Mouse (Mus musculus) bone marrow, adult 2 months (tissue): ENCODE measurements around the gene 4933405L10Rik. TPM values are rescaled to one million over a fixed set of nuclear protein-coding genes. Genes with fewer than 3 reads are reported as not detected.

Experiments used
- H3K27ac ChIP-seq: fragments of 200-500 bp; 2 replicates; pipeline ENCODE4 v1.5.1; 2012; ENCODE audit warnings: low read depth, mild to moderate bottlenecking, control low read depth, inconsistent platforms, low read length; ENCODE audit not compliant: control insufficient read depth, poor library complexity, insufficient read depth
- H3K4me1 ChIP-seq: fragments of 200-500 bp; 2 replicates; pipeline ENCODE4 v1.6.1; 2011; ENCODE audit warnings: low read length; ENCODE audit not compliant: control insufficient read depth, insufficient read depth
- H3K4me3 ChIP-seq: fragments of 200-500 bp; replicated peaks from 2 replicates; pipeline ENCODE3; 2011; ENCODE audit warnings: mild to moderate bottlenecking, low read depth, low read length, control low read depth; ENCODE audit not compliant: control insufficient read depth
- CTCF ChIP-seq: fragments of 200-500 bp; IDR thresholded peaks from 2 replicates; pipeline ENCODE4 v1.5.1; 2011; ENCODE audit warnings: low read length, control low read depth; ENCODE audit not compliant: control insufficient read depth, insufficient read depth
- POLR2A ChIP-seq: fragments of 200-500 bp; IDR thresholded peaks from 2 replicates; pipeline ENCODE4 v1.6.1; 2011; ENCODE audit warnings: low read depth, mild to moderate bottlenecking, control low read depth, low read length, borderline replicate concordance; ENCODE audit not compliant: control insufficient read depth
- WGBS: fragments of 180-500 bp; shearing (Covaris S2); methylation state at CpG from one replicate; pipeline ENCODE4 v1.1.7; 2018; 5-methylcytosine and 5-hydroxymethylcytosine counted together
- polyA plus RNA-seq: library from polyadenylated mRNA; stranded (reverse); fragments of >200 nt; gene quantifications from 2 replicates; pipeline ENCODE4 v1.2.4, GENCODE M21; 2011; ENCODE audit warnings: low replicate concordance; ENCODE audit not compliant: missing spikeins, insufficient read depth, insufficient read length

Gene 4933405L10Rik
- polyA plus RNA-seq, 1 experiment, result not detected

- no peaks in the 10 kb centered on the region for H3K4me1 ChIP-seq
- 83% methylated on average over 4 of the region's 4 CpGs for WGBS
- H3K27ac ChIP-seq, result no peak overlapping the region
- TF ChIP-seq POLR2A (no peak), CTCF (no peak)
- H3K4me3 ChIP-seq, result no peak overlapping the region
Observed at GRCm38 (mm10) chr8:105719637-105720036, 12.2 kb downstream of the 4933405L10Rik start.

- TF ChIP-seq CTCF (no peak), POLR2A (no peak)
- 86% methylated on average over 9 of the region's 9 CpGs for WGBS
- no peak overlapping the region for H3K27ac ChIP-seq
- peaks cover 6% of the 10 kb centered on the region for H3K4me1 ChIP-seq
- H3K4me3 ChIP-seq, result no peak overlapping the region
Observed at GRCm38 (mm10) chr8:105722861-105723260, 15.4 kb downstream of the 4933405L10Rik start.

- WGBS, result 73% methylated on average over 5 of the region's 5 CpGs
Observed at GRCm38 (mm10) chr8:105725726-105726125, 18.3 kb downstream of the 4933405L10Rik start.

GRCm38 (mm10) chr8:105727397-105728124 is 20.1 kb downstream of the 4933405L10Rik start:
- H3K27ac ChIP-seq, result peak overlapping the region; percentile 44
- TF ChIP-seq POLR2A, result no peak
- TF ChIP-seq CTCF, result no peak
- H3K4me1 ChIP-seq, result peaks cover 6% of the 10 kb centered on the region
- WGBS, result 45% methylated on average over 18 of the region's 18 CpGs
- no peak overlapping the region for H3K4me3 ChIP-seq

More at GRCm38 (mm10) chr8:105725726-105726125, 18.3 kb downstream of the 4933405L10Rik start:
- Histone ChIP-seq H3K4me1 (peaks cover 6% of the 10 kb centered on the region), H3K27ac (no peak overlapping the region), H3K4me3 (no peak overlapping the region)
- TF ChIP-seq CTCF (no peak), POLR2A (no peak)

GRCm38 (mm10) chr8:105732186-105732585 is 24.7 kb downstream of the 4933405L10Rik start:
- 64% methylated on average over 5 of the region's 5 CpGs for WGBS
- H3K27ac ChIP-seq, result no peak overlapping the region
- no peak overlapping the region for H3K4me3 ChIP-seq
- TF ChIP-seq POLR2A (no peak), CTCF (no peak)
- H3K4me1 ChIP-seq, result peaks cover 2% of the 10 kb centered on the region

- Histone ChIP-seq H3K4me3 (no peak overlapping the region), H3K4me1 (no peaks in the 10 kb centered on the region), H3K27ac (no peak overlapping the region)
- WGBS, result 91% methylated on average over 5 of the region's 5 CpGs
- TF ChIP-seq CTCF (no peak), POLR2A (no peak)
Observed at GRCm38 (mm10) chr8:105739216-105739615, 31.8 kb downstream of the 4933405L10Rik start.

- Histone ChIP-seq H3K4me3 (no peak overlapping the region), H3K27ac (no peak overlapping the region), H3K4me1 (no peaks in the 10 kb centered on the region)
- TF ChIP-seq CTCF (no peak), POLR2A (no peak)
- WGBS, result 76% methylated on average over 4 of the region's 4 CpGs
Observed at GRCm38 (mm10) chr8:105743301-105743700, 35.8 kb downstream of the 4933405L10Rik start.

GRCm38 (mm10) chr8:105750606-105751005 is 43.2 kb downstream of the 4933405L10Rik start:
- peaks cover 4% of the 10 kb centered on the region; the same call in 1 of the 2 replicates for H3K4me1 ChIP-seq
- no peak overlapping the region for H3K27ac ChIP-seq
- no peak for TF ChIP-seq CTCF
- no peak for TF ChIP-seq POLR2A
- WGBS, result 56% methylated on average over 11 of the region's 11 CpGs
- no peak overlapping the region for H3K4me3 ChIP-seq

GRCm38 (mm10) chr8:105753916-105754315 is 46.5 kb downstream of the 4933405L10Rik start:
- Histone ChIP-seq H3K4me3 (no peak overlapping the region), H3K4me1 (peaks cover 4% of the 10 kb centered on the region; the same call in 1 of the 2 replicates), H3K27ac (no peak overlapping the region)
- 81% methylated on average over 2 of the region's 2 CpGs for WGBS
- TF ChIP-seq POLR2A (no peak), CTCF (no peak)
